Mouse (Mus musculus) lung, postnatal 0 days (tissue): ENCODE data around the gene B4gat1.

Experiments used
- CTCF ChIP-seq: IDR thresholded peaks from 2 replicates; pipeline ENCODE4 v1.5.1; 2016; ENCODE audit warnings: antibody characterized with exemption, mild to moderate bottlenecking
- EP300 ChIP-seq: IDR thresholded peaks from 2 replicates; pipeline ENCODE4 v1.6.1; 2016; ENCODE audit warnings: antibody characterized with exemption, mild to moderate bottlenecking, control low read depth

DNA sequence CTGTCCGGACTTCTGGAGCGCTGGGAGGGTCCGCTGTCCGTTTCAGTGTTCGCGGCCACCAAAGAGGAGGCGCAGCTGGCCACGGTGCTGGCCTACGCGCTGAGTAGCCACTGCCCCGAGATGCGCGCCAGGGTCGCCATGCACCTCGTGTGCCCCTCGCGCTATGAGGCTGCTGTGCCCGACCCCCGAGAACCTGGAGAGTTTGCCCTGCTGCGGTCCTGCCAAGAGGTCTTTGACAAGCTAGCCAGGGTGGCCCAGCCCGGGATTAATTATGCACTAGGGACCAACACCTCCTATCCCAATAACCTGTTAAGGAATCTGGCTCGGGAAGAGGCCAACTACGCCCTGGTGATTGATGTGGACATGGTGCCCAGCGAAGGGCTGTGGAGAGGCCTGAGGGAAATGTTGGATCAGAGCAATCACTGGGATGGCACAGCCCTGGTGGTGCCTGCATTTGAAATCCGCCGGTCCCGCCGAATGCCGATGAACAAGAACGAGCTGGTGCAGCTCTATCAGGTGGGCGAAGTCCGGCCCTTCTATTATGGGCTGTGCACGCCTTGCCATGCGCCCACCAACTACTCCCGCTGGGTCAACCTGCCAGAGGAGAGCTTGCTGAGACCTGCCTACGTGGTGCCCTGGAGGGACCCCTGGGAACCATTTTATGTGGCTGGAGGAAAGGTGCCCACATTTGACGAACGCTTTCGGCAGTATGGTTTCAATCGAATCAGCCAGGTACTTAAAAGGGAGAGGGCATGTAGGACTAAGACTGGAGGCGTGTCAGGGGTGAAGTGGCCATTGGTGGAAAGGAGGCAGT lies 882 bp downstream of the B4gat1 start:
- TF ChIP-seq CTCF (no peak), EP300 (no peak)
